Mouse (Mus musculus) ES-Bruce4 (cell line): ENCODE measurements around the gene Fancd2. TPM values are rescaled to one million over a fixed set of nuclear protein-coding genes. Genes with fewer than 3 reads are reported as not detected.

Source experiments
- H3K27ac ChIP-seq: 2 replicates; pipeline ENCODE4 v1.5.1; 2012; ENCODE audit warnings: low read length, inconsistent platforms; ENCODE audit not compliant: insufficient read depth
- H3K27me3 ChIP-seq: 2 replicates; pipeline ENCODE4 v1.6.1; 2012; ENCODE audit warnings: mild to moderate bottlenecking, low read length, inconsistent platforms; ENCODE audit not compliant: control insufficient read depth, poor library complexity, insufficient read depth, severe bottlenecking
- H3K36me3 ChIP-seq: 2 replicates; pipeline ENCODE4 v1.6.1; 2012; ENCODE audit warnings: inconsistent platforms, mild to moderate bottlenecking, low read length, moderate library complexity; ENCODE audit not compliant: control insufficient read depth, poor library complexity, insufficient read depth, severe bottlenecking
- H3K4me1 ChIP-seq: one replicate; pipeline ENCODE4 v1.8.1; 2011; ENCODE audit warnings: low read length; ENCODE audit not compliant: control insufficient read depth, insufficient read depth
- H3K4me3 ChIP-seq: 2 replicates; pipeline ENCODE4 v1.5.1; 2011; ENCODE audit warnings: low read depth, mild to moderate bottlenecking, low read length
- H3K9ac ChIP-seq: 2 replicates; pipeline ENCODE4 v1.6.1; 2012; ENCODE audit warnings: low read depth, mild to moderate bottlenecking, inconsistent platforms; ENCODE audit not compliant: poor library complexity, severe bottlenecking
- H3K9me3 ChIP-seq: replicated peaks from 2 replicates; pipeline ENCODE4 v1.6.1; 2012; ENCODE audit warnings: mild to moderate bottlenecking, low read length, inconsistent platforms; ENCODE audit not compliant: control insufficient read depth, poor library complexity, insufficient read depth, severe bottlenecking
- CTCF ChIP-seq: IDR thresholded peaks from one replicate; pipeline ENCODE4 v1.8.1; 2011; ENCODE audit warnings: low read depth, low read length
- EP300 ChIP-seq: IDR thresholded peaks from 2 replicates; pipeline ENCODE4 v1.6.1; 2011; ENCODE audit warnings: low read depth, low read length; ENCODE audit not compliant: insufficient read depth
- POLR2A ChIP-seq: IDR thresholded peaks from one replicate; pipeline ENCODE4 v1.8.1; 2011; ENCODE audit warnings: low read length; ENCODE audit not compliant: insufficient read depth
- polyA plus RNA-seq: library from polyadenylated mRNA; stranded (reverse); fragments of >200 nt; gene quantifications from 2 replicates; pipeline ENCODE4 v1.2.4, GENCODE M21; 2011; ENCODE audit warnings: low read depth; ENCODE audit not compliant: missing spikeins, insufficient read depth, insufficient read length

Fancd2 gene
- polyA plus RNA-seq, 1 experiment, result 85.4 TPM

DNA sequence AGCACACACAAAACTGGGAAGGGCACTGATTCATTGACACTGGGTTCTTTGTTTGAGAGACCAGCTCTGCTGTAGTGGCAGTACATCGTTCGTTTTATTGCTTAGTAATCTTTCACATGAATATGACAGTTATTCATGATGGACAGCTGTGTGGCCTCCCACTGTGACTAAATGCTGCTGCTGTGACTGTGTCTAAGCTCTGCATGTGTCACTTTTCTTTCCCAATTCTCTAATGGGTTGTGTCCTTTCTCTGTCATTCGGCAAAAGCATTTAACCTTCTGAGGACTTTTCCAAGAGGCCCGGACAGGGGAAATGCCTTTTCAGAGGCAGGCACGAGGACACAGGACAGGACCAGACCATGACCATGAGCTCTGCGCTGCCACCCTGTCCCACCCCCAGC is 17.5 kb upstream of the Fancd2 start:
- Histone ChIP-seq H3K4me1 (no peaks in the 10 kb centered on the region), H3K9ac (no peak overlapping the region), H3K4me3 (no peak overlapping the region), H3K27me3 (no peaks in the 10 kb centered on the region), H3K36me3 (peaks cover 31% of the 10 kb centered on the region), H3K9me3 (0 out of 2 replicates have a peak, but pooled peaks cover 2% of the 10 kb centered on the region), H3K27ac (no peak overlapping the region)
- no peak for TF ChIP-seq POLR2A
- no peak for TF ChIP-seq EP300
- TF ChIP-seq CTCF, result no peak

- Histone ChIP-seq H3K4me3 (no peak overlapping the region), H3K27me3 (no peaks in the 10 kb centered on the region), H3K27ac (no peak overlapping the region), H3K4me1 (no peaks in the 10 kb centered on the region), H3K9ac (no peak overlapping the region), H3K9me3 (0 out of 2 replicates have a peak, but pooled peaks cover 2% of the 10 kb centered on the region), H3K36me3 (peaks cover 37% of the 10 kb centered on the region)
- TF ChIP-seq CTCF (no peak), POLR2A (no peak), EP300 (no peak)
Observed at GRCm38 (mm10) chr6:113514600-113514999, 16.9 kb upstream of the Fancd2 start.

DNA sequence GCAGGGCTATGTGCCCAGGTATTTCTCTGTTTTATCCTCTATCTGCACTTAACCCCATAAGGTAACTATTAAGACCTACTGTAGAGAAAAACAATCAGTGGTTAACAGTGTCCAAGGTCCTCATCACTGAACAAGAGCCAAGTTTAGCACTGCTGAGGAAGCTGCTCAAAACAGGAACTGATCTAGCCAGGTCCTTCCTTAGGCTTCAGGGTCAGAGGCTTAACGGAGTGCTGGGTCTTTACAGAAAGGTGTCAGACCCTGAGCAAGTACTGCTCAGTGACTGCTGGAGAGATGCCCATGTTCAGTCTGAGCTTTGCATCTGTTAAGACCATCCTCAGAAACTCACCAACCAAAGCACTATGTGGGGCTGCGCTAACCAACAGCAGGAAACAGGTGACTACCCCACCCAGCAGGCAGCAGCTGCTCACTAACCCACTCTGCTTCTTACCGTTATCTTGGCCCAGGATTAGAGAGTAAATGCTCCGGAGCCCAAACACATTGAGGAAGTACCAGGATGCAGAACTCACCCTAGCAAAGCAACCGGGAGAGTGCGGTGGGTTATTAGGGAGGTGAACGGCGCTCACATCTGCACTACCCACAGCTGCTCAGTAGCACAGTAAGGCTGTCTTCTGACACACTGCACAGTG is 13.9 kb upstream of the Fancd2 start:
- peaks cover 52% of the 10 kb centered on the region for H3K36me3 ChIP-seq
- no peak for TF ChIP-seq POLR2A
- no peak for TF ChIP-seq CTCF
- TF ChIP-seq EP300, result no peak
- no peak overlapping the region for H3K9ac ChIP-seq
- H3K27ac ChIP-seq, result no peak overlapping the region
- no peaks in the 10 kb centered on the region for H3K27me3 ChIP-seq
- H3K4me3 ChIP-seq, result no peak overlapping the region
- no peaks in the 10 kb centered on the region for H3K4me1 ChIP-seq
- H3K9me3 ChIP-seq, result no peaks in the 10 kb centered on the region

DNA sequence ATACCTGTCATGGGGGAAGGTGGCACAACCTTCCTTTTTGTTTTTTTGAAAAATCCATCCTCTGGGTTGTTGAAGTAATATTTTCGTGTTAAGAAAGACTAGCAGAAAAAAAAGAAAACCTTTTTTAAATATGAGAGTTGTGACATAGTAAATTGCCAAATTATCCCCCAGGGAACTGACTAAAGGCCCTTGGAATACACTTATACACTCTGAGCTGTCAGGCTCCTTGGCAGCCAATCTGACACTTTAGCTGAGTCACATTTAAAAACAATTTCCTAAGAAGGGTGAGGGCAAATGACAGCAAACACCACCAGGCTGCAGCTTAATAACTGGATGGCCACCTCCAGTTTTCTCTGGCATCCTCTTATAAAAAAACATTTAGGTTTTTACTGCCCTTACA is 9.2 kb upstream of the Fancd2 start:
- H3K4me1 ChIP-seq, result no peaks in the 10 kb centered on the region
- H3K4me3 ChIP-seq, result no peak overlapping the region
- no peaks in the 10 kb centered on the region for H3K9me3 ChIP-seq
- TF ChIP-seq EP300 (no peak), POLR2A (no peak), CTCF (no peak)
- H3K27me3 ChIP-seq, result no peaks in the 10 kb centered on the region
- no peak overlapping the region for H3K9ac ChIP-seq
- H3K27ac ChIP-seq, result no peak overlapping the region
- peaks cover 35% of the 10 kb centered on the region for H3K36me3 ChIP-seq

- Histone ChIP-seq H3K36me3 (peaks cover 30% of the 10 kb centered on the region), H3K27ac (no peak overlapping the region), H3K27me3 (no peaks in the 10 kb centered on the region), H3K9me3 (no peaks in the 10 kb centered on the region), H3K4me3 (no peak overlapping the region), H3K9ac (no peak overlapping the region), H3K4me1 (no peaks in the 10 kb centered on the region)
- TF ChIP-seq POLR2A (no peak), CTCF (no peak), EP300 (no peak)
Observed at GRCm38 (mm10) chr6:113523420-113523819, 8.1 kb upstream of the Fancd2 start.

GRCm38 (mm10) chr6:113531840-113532404 is 440 bp downstream of the Fancd2 start:
- H3K9me3 ChIP-seq, result no peaks in the 10 kb centered on the region
- TF ChIP-seq POLR2A (no peak), EP300 (no peak), CTCF (no peak)
- no peak overlapping the region for H3K27ac ChIP-seq
- no peaks in the 10 kb centered on the region for H3K27me3 ChIP-seq
- H3K36me3 ChIP-seq, result peaks cover 18% of the 10 kb centered on the region
- peak overlapping the region; percentile 52 for H3K9ac ChIP-seq
- no peaks in the 10 kb centered on the region for H3K4me1 ChIP-seq
- H3K4me3 ChIP-seq, result peak overlapping the region; percentile 100
